Mouse (Mus musculus) midbrain, embryonic 15.5 days (tissue): ENCODE results near the gene Supt4a. TPM values are rescaled to one million over a fixed set of nuclear protein-coding genes. Genes with fewer than 3 reads are reported as not detected.

Experiments used
- ATAC-seq: fragments of 200-750 bp; cut with Nextera tagmentation; replicated peaks from 2 replicates; pipeline ENCODE4 v1.8.0; 2017; ENCODE audit warnings: moderate TSS enrichment
- H3K27ac ChIP-seq: fragments of 300-500 bp; sonication (generic); 2 replicates; pipeline ENCODE4 v1.5.1; 2015; ENCODE audit warnings: mild to moderate bottlenecking, inconsistent platforms
- H3K27me3 ChIP-seq: fragments of 300-500 bp; sonication (generic); replicated peaks from 2 replicates; pipeline ENCODE4 v1.6.1; 2015; ENCODE audit warnings: inconsistent platforms
- H3K36me3 ChIP-seq: fragments of 300-500 bp; sonication (generic); replicated peaks from 2 replicates; pipeline ENCODE4 v1.6.1; 2015; ENCODE audit warnings: inconsistent platforms
- H3K4me1 ChIP-seq: fragments of 300-500 bp; sonication (generic); 2 replicates; pipeline ENCODE4 v1.6.1; 2015; ENCODE audit warnings: inconsistent platforms
- H3K4me2 ChIP-seq: fragments of 300-500 bp; sonication (generic); 2 replicates; pipeline ENCODE4 v1.6.1; 2015; ENCODE audit warnings: inconsistent platforms, mild to moderate bottlenecking, moderate library complexity
- H3K4me3 ChIP-seq: fragments of 300-500 bp; sonication (generic); 2 replicates; pipeline ENCODE4 v1.5.1; 2015; ENCODE audit warnings: mild to moderate bottlenecking, inconsistent platforms
- H3K9ac ChIP-seq: fragments of 300-500 bp; sonication (generic); 2 replicates; pipeline ENCODE4 v1.6.1; 2015; ENCODE audit warnings: mild to moderate bottlenecking, inconsistent platforms
- H3K9me3 ChIP-seq: fragments of 300-500 bp; sonication (generic); 2 replicates; pipeline ENCODE4 v1.6.1; 2016; ENCODE audit warnings: inconsistent platforms
- WGBS: fragments of 180-500 bp; shearing (Covaris S2); methylation state at CpG from one replicate; pipeline ENCODE4 v1.1.7; 2015; ENCODE audit warnings: mixed read lengths; 5-methylcytosine and 5-hydroxymethylcytosine counted together
- microRNA counts: library from miRNA; unstranded; fragments of <30 nt; microRNA quantifications from one replicate; lab custom pipeline; 2016
- microRNA-seq: library from miRNA; unstranded; fragments of <30 nt; microRNA quantifications from one replicate; pipeline ENCODE4, GENCODE M21; 2016
- polyA plus RNA-seq: library from polyadenylated mRNA; unstranded; fragments of >200 nt; fragmentation: Nextera tagmentation; extraction: Ambion mirVana; gene quantifications from 2 replicates; pipeline ENCODE4 v1.2.1, GENCODE M21; 2015

Supt4a gene
- polyA plus RNA-seq, 1 experiment from 2014 or later, result 136 TPM

DNA sequence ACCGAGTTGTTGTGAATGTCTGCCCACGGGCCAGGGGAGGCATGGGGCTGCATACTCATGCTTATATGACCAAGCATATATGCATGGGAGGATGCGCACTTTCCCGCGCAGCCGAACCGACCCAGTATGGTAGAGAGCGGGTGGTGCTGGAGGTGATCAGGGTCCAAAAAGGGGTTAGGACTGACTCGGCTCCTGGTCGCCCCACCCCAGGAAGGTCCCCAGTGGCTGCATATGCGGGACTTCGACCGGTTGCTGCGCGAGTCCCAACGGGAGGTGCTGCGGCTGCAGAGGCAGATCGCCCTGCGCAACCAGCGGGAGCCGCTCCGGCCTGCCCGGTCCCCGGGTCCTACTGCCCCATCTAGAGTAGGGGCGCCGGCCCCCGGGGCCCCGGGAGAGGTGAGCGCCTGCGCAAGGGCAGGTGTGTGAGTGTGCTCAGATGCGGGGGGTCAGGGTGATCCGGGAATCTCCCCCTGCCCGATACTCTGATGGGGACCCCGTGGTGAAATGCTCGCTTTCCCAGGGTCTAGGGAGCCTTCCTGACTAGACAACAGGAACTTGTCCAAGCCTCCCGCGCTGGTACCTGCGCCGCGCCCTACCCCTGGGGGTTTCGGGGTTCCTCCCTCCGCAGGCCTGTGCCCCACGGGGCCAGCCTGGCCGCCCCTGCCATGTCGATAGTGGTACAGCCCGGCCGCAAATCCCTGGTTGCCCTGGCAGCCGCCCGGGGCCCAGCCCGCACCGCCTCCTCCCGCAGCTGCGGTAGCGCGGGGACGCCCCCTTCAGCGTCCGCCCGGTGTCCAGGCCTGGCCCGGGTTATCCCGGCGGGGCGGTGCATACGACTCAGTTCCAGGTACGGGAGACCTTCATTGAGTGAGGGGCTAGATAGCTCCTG lies 26.9 kb downstream of the Supt4a start:
- H3K4me2 ChIP-seq, result peak overlapping the region; percentile 91
- peaks cover 56% of the 10 kb centered on the region for H3K4me1 ChIP-seq
- H3K36me3 ChIP-seq, result peaks cover 6% of the 10 kb centered on the region; the same call in 1 of the 2 replicates
- H3K27me3 ChIP-seq, result no peaks in the 10 kb centered on the region
- peak overlapping the region; percentile 63 for H3K4me3 ChIP-seq
- no peaks in the 10 kb centered on the region for H3K9me3 ChIP-seq
- H3K27ac ChIP-seq, result peak overlapping the region; percentile 84
- peak overlapping the region; percentile 74 for H3K9ac ChIP-seq
- ATAC-seq, result peak; percentile 37
- under 1% methylated on average over 61 of the region's 65 CpGs for WGBS

DNA sequence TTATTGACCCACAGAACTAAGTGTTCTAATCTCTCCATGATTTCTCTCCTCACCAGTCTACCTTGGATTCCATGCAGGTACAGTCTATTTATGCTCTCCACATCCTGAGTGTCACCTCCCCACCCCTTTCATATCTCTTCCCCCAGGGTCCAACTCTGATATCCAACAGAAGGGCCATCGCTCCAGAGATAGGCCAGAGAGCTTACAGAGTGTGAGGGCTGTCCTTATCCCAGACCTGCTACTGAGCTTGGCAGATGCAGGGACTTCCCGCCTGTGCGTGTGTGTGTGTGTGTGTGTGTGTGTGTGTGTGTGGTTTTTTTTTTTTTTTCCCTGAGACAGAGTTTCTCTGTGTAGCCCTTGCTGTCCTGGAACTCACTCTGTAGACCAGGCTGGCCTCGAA lies 31.4 kb downstream of the Supt4a start:
- peaks cover 25% of the 10 kb centered on the region for H3K36me3 ChIP-seq
- H3K4me3 ChIP-seq, result no peak overlapping the region
- no peak overlapping the region for H3K27ac ChIP-seq
- H3K27me3 ChIP-seq, result no peaks in the 10 kb centered on the region
- 91% methylated on average over 4 of the region's 4 CpGs for WGBS
- ATAC-seq, result no peak
- H3K9ac ChIP-seq, result no peak overlapping the region
- H3K4me1 ChIP-seq, result peaks cover 16% of the 10 kb centered on the region
- no peaks in the 10 kb centered on the region for H3K9me3 ChIP-seq
- H3K4me2 ChIP-seq, result no peak overlapping the region

DNA sequence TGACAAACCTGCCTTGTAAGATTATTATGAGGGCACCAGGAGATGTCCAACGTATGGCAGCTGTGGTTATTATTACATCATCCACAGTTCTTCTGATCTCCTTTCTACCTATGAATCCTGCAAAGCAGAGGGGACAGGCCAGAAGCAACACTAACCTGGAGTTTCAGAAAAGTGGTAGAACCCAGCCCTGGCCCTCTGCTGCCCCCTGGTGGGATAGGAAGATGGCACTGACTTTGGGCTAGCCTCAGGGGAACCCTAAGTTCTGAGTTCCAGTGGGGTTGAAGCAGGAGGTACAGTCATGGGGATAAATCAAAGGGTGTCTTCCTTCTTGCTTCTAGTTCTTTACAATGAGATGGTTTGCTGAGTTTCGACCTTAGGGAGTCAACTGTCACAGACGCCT lies 33.6 kb downstream of the Supt4a start:
- Histone ChIP-seq H3K4me1 (0 out of 2 replicates have a peak, but pooled peaks cover under 1% of the 10 kb centered on the region), H3K4me2 (no peak overlapping the region), H3K36me3 (peaks cover 28% of the 10 kb centered on the region), H3K27ac (no peak overlapping the region), H3K9me3 (no peaks in the 10 kb centered on the region), H3K4me3 (no peak overlapping the region), H3K27me3 (no peaks in the 10 kb centered on the region), H3K9ac (no peak overlapping the region)
- ATAC-seq, result no peak
- 61% methylated on average over 3 of the region's 3 CpGs for WGBS

- Histone ChIP-seq H3K9me3 (no peaks in the 10 kb centered on the region), H3K27me3 (no peaks in the 10 kb centered on the region), H3K4me1 (no peaks in the 10 kb centered on the region), H3K36me3 (peaks cover 36% of the 10 kb centered on the region), H3K9ac (no peak overlapping the region), H3K4me2 (no peak overlapping the region), H3K27ac (no peak overlapping the region), H3K4me3 (no peak overlapping the region)
- no peak for ATAC-seq
- 91% methylated on average over 3 of the region's 3 CpGs for WGBS
These were observed 35.0 kb downstream of the Supt4a start for GRCm38 (mm10) chr11:87772354-87772753.

- peaks cover 15% of the 10 kb centered on the region for H3K4me1 ChIP-seq
- H3K9me3 ChIP-seq, result no peaks in the 10 kb centered on the region
- no peak overlapping the region for H3K9ac ChIP-seq
- ATAC-seq, result peak; percentile 64; the same call in 1 of the 2 replicates
- peak overlapping the region; percentile 10; the same call in 1 of the 2 replicates for H3K4me3 ChIP-seq
- no peaks in the 10 kb centered on the region for H3K27me3 ChIP-seq
- peak overlapping the region; percentile 40 for H3K4me2 ChIP-seq
- peaks cover 16% of the 10 kb centered on the region; the same call in 1 of the 2 replicates for H3K36me3 ChIP-seq
- H3K27ac ChIP-seq, result no peak overlapping the region
- 12% methylated on average over 30 of the region's 32 CpGs for WGBS
These were observed 40.9 kb downstream of the Supt4a start for GRCm38 (mm10) chr11:87778100-87778765.

GRCm38 (mm10) chr11:87778915-87779314 lies 41.6 kb downstream of the Supt4a start:
- H3K36me3 ChIP-seq, result peaks cover 16% of the 10 kb centered on the region; the same call in 1 of the 2 replicates
- no peak overlapping the region for H3K4me3 ChIP-seq

DNA sequence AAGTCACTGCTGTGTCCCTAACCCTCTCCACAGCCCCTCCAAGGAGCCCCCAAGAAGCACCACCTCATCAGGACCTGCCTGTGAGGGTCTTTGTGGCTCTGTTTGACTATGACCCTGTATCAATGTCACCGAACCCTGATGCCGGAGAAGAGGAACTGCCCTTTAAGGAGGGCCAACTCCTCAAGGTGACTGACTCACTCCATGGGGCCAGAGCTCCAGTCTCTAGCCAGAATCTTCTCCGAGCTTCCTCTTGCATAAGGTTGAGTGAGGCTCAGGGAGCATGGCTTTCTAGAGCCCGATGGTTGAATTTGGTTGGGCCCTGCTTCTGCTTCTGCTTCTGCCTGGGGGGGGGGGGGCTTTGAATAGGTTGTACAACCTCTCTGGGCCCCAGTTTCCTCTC lies 42.0 kb downstream of the Supt4a start:
- no peaks in the 10 kb centered on the region for H3K9me3 ChIP-seq
- ATAC-seq, result no peak
- WGBS, result 85% methylated on average over 4 of the region's 4 CpGs
- no peak overlapping the region for H3K9ac ChIP-seq
- no peak overlapping the region for H3K27ac ChIP-seq
- no peaks in the 10 kb centered on the region for H3K27me3 ChIP-seq
- no peak overlapping the region for H3K4me3 ChIP-seq
- no peak overlapping the region for H3K4me2 ChIP-seq
- peaks cover 15% of the 10 kb centered on the region for H3K4me1 ChIP-seq
- H3K36me3 ChIP-seq, result peaks cover 16% of the 10 kb centered on the region; the same call in 1 of the 2 replicates

More at GRCm38 (mm10) chr11:87778915-87779314, 41.6 kb downstream of the Supt4a start:
- Histone ChIP-seq H3K27me3 (no peaks in the 10 kb centered on the region), H3K9me3 (no peaks in the 10 kb centered on the region), H3K9ac (no peak overlapping the region), H3K4me2 (0 out of 2 replicates have a peak overlapping the region, but pooled peaks have one; percentile 40), H3K27ac (no peak overlapping the region), H3K4me1 (peaks cover 15% of the 10 kb centered on the region)
- WGBS, result 42% methylated on average over 12 of the region's 12 CpGs
- ATAC-seq, result peak; percentile 28

GRCm38 (mm10) chr11:87780130-87780529 lies 42.8 kb downstream of the Supt4a start:
- WGBS, result 87% methylated on average over 8 of the region's 8 CpGs
- Histone ChIP-seq H3K4me1 (peaks cover 15% of the 10 kb centered on the region), H3K4me2 (no peak overlapping the region), H3K27me3 (no peaks in the 10 kb centered on the region), H3K9ac (no peak overlapping the region), H3K9me3 (no peaks in the 10 kb centered on the region), H3K27ac (no peak overlapping the region), H3K36me3 (peaks cover 23% of the 10 kb centered on the region; the same call in 1 of the 2 replicates), H3K4me3 (no peak overlapping the region)
- no peak for ATAC-seq

GRCm38 (mm10) chr11:87790088-87790487 lies 52.7 kb downstream of the Supt4a start:
- no peaks in the 10 kb centered on the region for H3K27me3 ChIP-seq
- H3K36me3 ChIP-seq, result peaks cover 6% of the 10 kb centered on the region; the same call in 1 of the 2 replicates
- no peaks in the 10 kb centered on the region for H3K4me1 ChIP-seq
- no peak overlapping the region for H3K4me3 ChIP-seq
- no peak overlapping the region for H3K27ac ChIP-seq
- no peaks in the 10 kb centered on the region for H3K9me3 ChIP-seq
- no peak for ATAC-seq
- H3K9ac ChIP-seq, result no peak overlapping the region
- 92% methylated on average over 6 of the region's 6 CpGs for WGBS
- no peak overlapping the region for H3K4me2 ChIP-seq

MicroRNA genes within 50 kb of the gene (microRNA counts, 519-probe panel; counts per million panel counts)
- 2,958 counts per million, percentile 66 among the panel's probes with 10 or more counts for microRNA mmu-miR-142-3p (lab: Ali Mortazavi, UCI)
- 3,625 counts per million, percentile 82 among the panel's probes with 10 or more counts for microRNA mmu-miR-142-5p (lab: Ali Mortazavi, UCI)

Small RNA genes lying within 50 kb of the gene (microRNA-seq; reads per million reads assigned to microRNA genes)
- gene Mir142 (not detected), gene Mir142b (not detected)

Other genes starting within 250 kb of the Supt4a start
- gene Gm11492, start 170.9 kb upstream of the Supt4a start, polyA plus RNA-seq, result not detected in 2 replicates
- gene Sept4, start 168.6 kb upstream of the Supt4a start, polyA plus RNA-seq, result 28.2 and 28.4 TPM in 2 replicates
- gene Mtmr4, start 145.4 kb upstream of the Supt4a start, polyA plus RNA-seq, result 57.2 and 59.8 TPM in 2 replicates
- gene Hsf5, start 120.4 kb upstream of the Supt4a start, polyA plus RNA-seq, result 0.37 and 0.61 TPM in 2 replicates
- gene Rnf43, start 74.8 kb upstream of the Supt4a start, polyA plus RNA-seq, result 0.83 and 1.2 TPM in 2 replicates
- gene Tspoap1, start 23.0 kb downstream of the Supt4a start, polyA plus RNA-seq, result 65.8 and 72.5 TPM in 2 replicates
- gene Mpo, start 56.0 kb downstream of the Supt4a start, polyA plus RNA-seq, result 0.12 and 1.2 TPM in 2 replicates
- 1.5 and 1.8 TPM in 2 replicates for gene Lpo, start 90.7 kb downstream of the Supt4a start, polyA plus RNA-seq
- gene Mks1, start 115.7 kb downstream of the Supt4a start, polyA plus RNA-seq, result 12.1 and 12.8 TPM in 2 replicates
- 0.36 TPM in 2 replicates for gene Epx, start 138.0 kb downstream of the Supt4a start, polyA plus RNA-seq
- not detected in 2 replicates for gene Olfr462, start 154.7 kb downstream of the Supt4a start, polyA plus RNA-seq
- not detected in 2 replicates for gene Olfr463, start 159.8 kb downstream of the Supt4a start, polyA plus RNA-seq
- gene Olfr464, start 183.4 kb downstream of the Supt4a start, polyA plus RNA-seq, result 0.14 and 0.25 TPM in 2 replicates
- gene Dynll2, start 250.0 kb downstream of the Supt4a start, polyA plus RNA-seq, result 65.3 and 65.8 TPM in 2 replicates